Mouse (Mus musculus) embryonic stem cell, embryonic (primary cell): ENCODE measurements around the gene Hist1h2ba.

Experiments
- CTCF ChIA-PET, 4 experiments: fragments of 300-600 bp in 2 of 4; fragments of 350-600 bp in 2 of 4; sonication (Branson Sonifier 250); formaldehyde crosslinking; loops; one replicate each; lab custom pipeline; 2022; ENCODE audit warnings: inconsistent platforms in 2 of 4; lab: Charles Lee
- POLR2A ChIA-PET, 4 experiments: fragments of 300-600 bp in 2 of 4; fragments of 350-600 bp in 2 of 4; sonication (Branson Sonifier 250); formaldehyde crosslinking; loops; one replicate each; lab custom pipeline; 2022; ENCODE audit warnings: antibody characterized with exemption in 4 of 4, inconsistent platforms in 1 of 4; lab: Charles Lee

The Hist1h2ba gene

DNA sequence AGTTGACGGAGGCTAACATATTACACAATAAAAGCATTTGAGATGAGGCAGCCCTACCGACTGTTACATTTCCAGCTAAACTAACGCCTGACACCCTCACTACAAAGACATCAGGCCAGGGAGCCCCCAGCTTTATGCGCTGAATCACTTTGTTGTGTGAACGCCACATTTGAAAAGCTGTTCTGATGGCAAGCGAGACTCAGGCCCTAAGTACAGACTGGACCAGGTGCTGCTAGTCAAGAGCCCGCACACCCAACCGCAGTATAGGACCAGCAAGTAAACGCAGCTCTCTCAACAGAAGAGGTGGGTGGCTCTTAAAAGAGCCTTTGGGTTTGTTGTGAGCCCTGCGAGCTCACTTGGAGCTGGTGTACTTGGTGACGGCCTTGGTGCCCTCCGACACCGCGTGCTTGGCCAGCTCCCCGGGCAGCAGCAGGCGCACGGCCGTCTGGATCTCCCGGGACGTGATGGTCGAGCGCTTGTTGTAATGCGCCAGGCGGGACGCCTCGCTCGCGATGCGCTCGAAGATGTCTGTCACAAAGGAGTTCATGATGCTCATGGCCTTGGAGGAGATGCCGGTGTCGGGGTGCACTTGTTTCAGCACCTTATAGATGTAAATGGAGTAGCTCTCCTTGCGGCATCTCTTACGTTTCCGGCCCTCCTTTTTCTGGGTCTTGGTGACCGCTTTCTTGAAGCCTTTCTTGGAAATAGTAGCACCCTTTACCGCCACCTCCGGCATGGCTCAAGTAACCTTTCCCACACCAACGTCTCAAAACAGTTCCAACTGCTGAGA is at the start of gene Hist1h2ba:
Gene Hist1h2ba, minus strand, starts transcription at position 736 of the 790 bp plus-strand sequence.
- ChIA-PET POLR2A (interaction anchor here in 3 of 4 experiments (0.8 to 3.3 kb wide), 25 partner anchors 9 to 362 kb away, joined by 3 to 21 read pairs (median 4); partner anchors contain the start of genes Hist1h1a (in 3 of the 3), Hist1h2ac (in 3 of the 3), Hist1h2bc (in 3 of the 3) and Hist1h1c (in 2 of the 3)), CTCF (interaction anchor here in 2 of 4 experiments (0.6 to 1.9 kb wide), 4 partner anchors 9 to 141 kb away, joined by 3 to 5 read pairs (median 4); no protein-coding TSS in a partner anchor)

GRCm38 (mm10) chr13:23972271-23972670 is 38.3 kb upstream of the Hist1h2ba start:
- POLR2A ChIA-PET = interaction anchor here in 2 of 4 experiments (0.6 kb wide), 2 partner anchors 20 to 127 kb away, joined by 3 to 8 read pairs; no protein-coding TSS in a partner anchor
- CTCF ChIA-PET = interaction anchor here in 1 of 4 experiments (0.6 kb wide), 1 partner anchor 23 kb away, joined by 3 read pairs; no protein-coding TSS in a partner anchor

DNA sequence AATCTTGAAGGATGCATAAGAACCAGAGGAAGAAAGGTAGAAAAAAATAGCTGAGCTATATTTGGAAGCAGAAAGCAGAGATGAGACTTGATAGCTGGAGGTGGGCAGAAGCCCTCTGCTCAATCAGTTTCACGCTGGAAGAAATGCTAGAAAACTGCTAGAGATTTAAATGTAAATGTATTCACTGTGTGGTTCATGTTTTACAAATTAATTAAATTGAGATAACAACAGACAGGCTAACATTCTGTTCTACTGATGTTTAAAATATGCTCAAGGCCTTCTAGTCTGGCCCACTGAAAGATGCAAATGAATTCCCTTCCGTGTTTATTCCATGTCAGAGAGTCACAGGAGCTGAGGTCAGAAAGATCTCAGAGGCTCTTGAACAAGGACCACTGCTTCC is 37.9 kb upstream of the Hist1h2ba start:
- CTCF ChIA-PET = no interaction called here
- POLR2A ChIA-PET = interaction anchor here in 1 of 4 experiments (0.6 to 1.2 kb wide), 2 partner anchors 20 to 24 kb away, joined by 3 to 4 read pairs; no protein-coding TSS in a partner anchor

DNA sequence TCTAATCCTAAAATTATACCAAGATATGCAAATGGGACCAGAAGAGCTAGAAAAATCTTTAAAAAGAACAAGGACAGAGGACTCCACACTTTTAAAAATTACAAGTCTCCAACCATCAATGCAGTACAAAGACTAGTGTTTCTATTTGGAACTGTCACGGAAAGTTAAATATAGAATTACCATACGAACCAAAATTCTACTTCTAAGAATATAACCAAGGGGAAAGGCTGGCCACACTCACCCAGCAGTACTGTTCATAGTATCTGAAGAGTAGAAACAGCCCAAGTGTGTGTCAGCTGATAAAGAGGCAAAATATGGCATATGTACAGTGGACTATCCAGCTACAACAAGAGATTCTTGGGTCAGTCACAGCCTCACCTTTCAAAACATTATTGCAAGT is 31.0 kb upstream of the Hist1h2ba start:
- CTCF ChIA-PET = interaction anchor here in 2 of 4 experiments (0.6 to 0.9 kb wide), 2 partner anchors 22 to 39 kb away, joined by 3 to 10 read pairs; no protein-coding TSS in a partner anchor
- POLR2A ChIA-PET = no interaction called here

DNA sequence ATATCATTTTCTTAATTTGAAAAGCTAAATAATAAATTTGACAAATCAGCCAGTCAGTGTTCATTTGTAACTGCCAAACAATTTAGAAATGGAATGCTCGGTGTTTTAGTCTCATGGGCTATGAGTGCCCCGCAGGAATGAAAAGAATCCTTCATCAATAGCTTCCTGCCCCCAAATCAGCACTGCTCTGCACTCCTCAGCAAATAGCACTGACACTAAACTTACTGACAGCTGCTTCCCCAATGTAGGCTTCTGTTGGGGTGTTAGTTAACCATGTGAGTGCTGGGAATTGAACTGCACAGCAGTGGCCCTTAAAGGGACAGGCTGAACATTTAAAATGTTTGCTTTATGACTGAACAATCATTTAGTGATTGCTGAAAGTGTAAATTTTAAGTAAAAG is 25.8 kb upstream of the Hist1h2ba start:
- CTCF ChIA-PET = no interaction called here
- POLR2A ChIA-PET = no interaction called here

DNA sequence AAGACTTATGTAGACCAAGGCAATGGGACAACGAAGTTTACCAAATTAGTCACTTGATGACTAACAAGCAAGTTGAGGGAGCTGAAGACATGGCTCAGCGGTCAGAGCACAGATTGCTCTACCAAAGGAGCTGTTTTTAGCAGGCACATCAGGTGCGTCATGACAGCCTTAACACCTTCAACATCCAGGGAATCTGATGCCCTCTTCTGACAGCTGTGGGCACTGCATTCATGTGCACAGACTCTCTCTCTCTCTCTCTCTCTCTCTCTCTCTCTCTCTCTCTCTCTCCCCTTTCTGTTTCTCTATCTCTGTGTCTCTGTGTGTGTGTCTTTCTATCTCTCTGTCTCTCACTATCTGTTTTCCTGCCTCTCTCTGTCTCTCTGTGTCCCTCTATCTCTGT is 17.0 kb upstream of the Hist1h2ba start:
- CTCF ChIA-PET = interaction anchor here (0.5 to 1.3 kb wide), 10 partner anchors 15 to 586 kb away, joined by 3 to 12 read pairs (median 3); no protein-coding TSS in a partner anchor
- POLR2A ChIA-PET = interaction anchor here in 2 of 4 experiments (0.6 to 1.0 kb wide), 3 partner anchors 253 to 1568 kb away, joined by 3 to 4 read pairs (median 3); partner anchors contain the start of gene Hist1h4c (in 1 of the 2)

- ChIA-PET POLR2A (interaction anchor here in 2 of 4 experiments (0.6 to 1.5 kb wide), 2 partner anchors 15 to 202 kb away, joined by 3 to 4 read pairs; partner anchors contain the start of gene Hist1h2aa (in 1 of the 2)), CTCF (interaction anchor here in 2 of 4 experiments (0.5 to 1.3 kb wide), 4 partner anchors 23 to 426 kb away, joined by 3 to 12 read pairs (median 4); no protein-coding TSS in a partner anchor)
Observed at GRCm38 (mm10) chr13:23949484-23950246, 15.7 kb upstream of the Hist1h2ba start.

DNA sequence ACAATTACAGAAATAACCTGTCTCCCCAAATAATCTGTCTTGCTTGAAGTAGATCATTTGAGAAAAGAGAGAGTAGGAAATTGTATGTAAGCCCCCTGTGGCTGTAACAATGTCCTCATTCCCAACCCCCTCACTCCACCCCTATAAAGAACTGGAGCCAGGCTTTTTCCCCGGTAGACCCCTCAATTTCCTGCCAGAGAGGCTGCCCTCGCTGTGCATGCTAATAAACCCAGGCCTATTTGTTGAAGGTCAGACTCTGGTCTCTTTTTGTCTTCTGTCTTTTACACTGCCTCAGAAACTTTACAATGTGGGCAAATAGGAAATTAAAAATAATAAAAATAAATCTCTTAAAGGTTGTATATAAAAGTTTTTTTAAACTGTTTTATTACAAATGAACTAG is 12.3 kb upstream of the Hist1h2ba start:
- ChIA-PET CTCF (no interaction called here), POLR2A (interaction anchor here in 1 of 4 experiments (0.9 kb wide), 1 partner anchor 12 kb away, joined by 3 read pairs; the partner anchor contains the start of genes Hist1h2aa and Hist1h2ba)

GRCm38 (mm10) chr13:23942861-23943260 is 8.9 kb upstream of the Hist1h2ba start:
- CTCF ChIA-PET = interaction anchor here (0.5 to 1.6 kb wide), 14 partner anchors 9 to 376 kb away, joined by 3 to 12 read pairs (median 4); partner anchors contain the start of genes Hist1h2ba (in 2 of the 4) and Hist1h2aa (in 1 of the 4)
- POLR2A ChIA-PET = interaction anchor here in 3 of 4 experiments (0.7 to 1.4 kb wide), 4 partner anchors 9 to 180 kb away, joined by 3 to 9 read pairs (median 4); partner anchors contain the start of genes Hist1h2aa (in 1 of the 3), Hist1h2ba (in 1 of the 3) and Hist1h3a (in 1 of the 3)

GRCm38 (mm10) chr13:23940291-23940690 is 6.3 kb upstream of the Hist1h2ba start:
- ChIA-PET POLR2A (interaction anchor here in 1 of 4 experiments (0.6 kb wide), 1 partner anchor 177 kb away, joined by 3 read pairs; no protein-coding TSS in a partner anchor), CTCF (no interaction called here)

GRCm38 (mm10) chr13:23938699-23939098 is 4.7 kb upstream of the Hist1h2ba start:
- POLR2A ChIA-PET = interaction anchor here in 1 of 4 experiments (0.6 kb wide), 1 partner anchor 514 kb away, joined by 3 read pairs; no protein-coding TSS in a partner anchor

GRCm38 (mm10) chr13:23934211-23934520 is 210 bp upstream of the Hist1h2ba start, which contains the start of gene Hist1h2aa:
Hist1h2aa (plus strand) TSS chr13:23934462.
- POLR2A ChIA-PET = interaction anchor here in 3 of 4 experiments (0.8 to 3.3 kb wide), 24 partner anchors 9 to 362 kb away, joined by 3 to 21 read pairs (median 3); partner anchors contain the start of genes Hist1h1a (in 3 of the 3), Hist1h1c (in 2 of the 3), Hist1h2ab (in 2 of the 3) and Hist1h2ac (in 2 of the 3)
- CTCF ChIA-PET = interaction anchor here in 2 of 4 experiments (1.2 to 1.9 kb wide), 3 partner anchors 9 to 142 kb away, joined by 4 to 5 read pairs (median 4); no protein-coding TSS in a partner anchor

More at GRCm38 (mm10) chr13:23938699-23939098, 4.7 kb upstream of the Hist1h2ba start:
- CTCF ChIA-PET = interaction anchor here in 2 of 4 experiments (0.6 kb wide), 2 partner anchors 20 to 87 kb away, joined by 3 to 6 read pairs; no protein-coding TSS in a partner anchor

DNA sequence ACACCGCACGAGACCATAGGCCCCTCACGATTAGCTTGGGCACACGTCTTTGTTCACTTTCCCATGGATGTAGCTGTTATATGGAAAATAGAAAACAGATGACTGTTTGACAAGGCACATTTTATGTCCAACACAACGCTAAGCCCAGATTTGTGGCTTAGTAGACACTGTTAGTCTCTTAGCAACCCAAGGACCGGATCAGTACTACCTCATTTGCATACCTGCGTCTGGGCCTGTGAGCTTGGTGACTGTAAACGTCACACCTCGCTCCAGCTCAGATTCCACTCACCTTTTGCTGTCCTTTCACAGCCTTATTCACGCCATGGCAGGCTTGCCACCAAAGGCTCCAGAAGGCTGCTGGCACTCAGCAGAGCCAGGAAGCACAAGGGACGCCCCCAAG is 3.1 kb downstream of the Hist1h2ba start:
- POLR2A ChIA-PET = interaction anchor here in 3 of 4 experiments (0.6 to 2.3 kb wide), 7 partner anchors 8 to 264 kb away, joined by 3 to 5 read pairs (median 3); partner anchors contain the start of gene Hist1h1a (in 1 of the 3)
- CTCF ChIA-PET = interaction anchor here in 2 of 4 experiments (0.6 to 1.0 kb wide), 3 partner anchors 8 to 366 kb away, joined by 3 to 4 read pairs (median 4); no protein-coding TSS in a partner anchor

DNA sequence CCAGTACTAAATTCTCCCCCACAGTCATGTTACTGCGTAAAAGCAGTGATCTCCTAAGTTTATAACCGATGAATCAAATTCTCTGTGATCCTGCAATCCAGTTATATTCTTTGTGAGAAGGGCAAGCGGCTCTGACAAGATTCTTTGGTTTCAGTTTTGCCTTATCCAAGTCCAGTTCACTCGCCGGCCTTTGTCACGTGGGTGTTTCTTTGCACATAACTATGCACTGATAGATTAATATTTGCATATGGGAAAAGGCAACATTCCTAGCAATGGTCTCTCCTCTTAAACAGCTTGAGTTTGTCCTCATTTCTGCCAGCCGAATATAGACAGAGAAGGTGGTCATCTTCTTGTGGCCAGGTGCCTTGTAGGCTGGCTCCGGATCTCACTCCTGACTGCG is 3.5 kb downstream of the Hist1h2ba start:
- POLR2A ChIA-PET = interaction anchor here in 2 of 4 experiments (0.8 to 2.3 kb wide), 5 partner anchors 8 to 167 kb away, joined by 3 to 5 read pairs (median 3); partner anchors contain the start of gene Hist1h1a (in 1 of the 2)
- CTCF ChIA-PET = interaction anchor here in 1 of 4 experiments (0.8 to 1.0 kb wide), 2 partner anchors 8 to 366 kb away, joined by 3 to 4 read pairs; no protein-coding TSS in a partner anchor

- POLR2A ChIA-PET = interaction anchor here in 2 of 4 experiments (0.7 to 1.0 kb wide), 2 partner anchors 32 to 197 kb away, joined by 3 read pairs; no protein-coding TSS in a partner anchor
- CTCF ChIA-PET = interaction anchor here in 1 of 4 experiments (0.6 kb wide), 1 partner anchor 883 kb away, joined by 4 read pairs; no protein-coding TSS in a partner anchor
Observed at GRCm38 (mm10) chr13:23928637-23929036, 5.3 kb downstream of the Hist1h2ba start.

- CTCF ChIA-PET = interaction anchor here in 1 of 4 experiments (0.7 kb wide), 1 partner anchor 90 kb away, joined by 5 read pairs; no protein-coding TSS in a partner anchor
- POLR2A ChIA-PET = no interaction called here
Observed at GRCm38 (mm10) chr13:23925792-23926191, 8.2 kb downstream of the Hist1h2ba start.
